Mouse (Mus musculus) intestine, embryonic 14.5 days (tissue): ENCODE measurements around the gene Faah. TPM values are rescaled to one million over a fixed set of nuclear protein-coding genes. Genes with fewer than 3 reads are reported as not detected.
A peak's percentile ranks its signal among the peaks of the same experiment; 100 is the strongest.

ENCODE experiments used
- ATAC-seq: fragments of 200-750 bp; cut with Nextera tagmentation; replicated peaks from 2 replicates; pipeline ENCODE4 v1.8.0; 2017; ENCODE audit warnings: low read depth, moderate number of reproducible peaks, moderate TSS enrichment, moderate library complexity; ENCODE audit not compliant: low FRiP score, low TSS enrichment
- DNase-seq: peaks from one replicate; pipeline ENCODE4 v3.0.0-alpha.2; 2018; ENCODE audit warnings: low spot score
- H3K27ac ChIP-seq: fragments of 300-500 bp; sonication (generic); 2 replicates; pipeline ENCODE4 v1.5.1; 2014; ENCODE audit warnings: low read depth, mild to moderate bottlenecking, control low read depth
- H3K27me3 ChIP-seq: fragments of 300-500 bp; sonication (generic); replicated peaks from 2 replicates; pipeline ENCODE4 v1.6.1; 2014; ENCODE audit warnings: low read length, control low read depth; ENCODE audit not compliant: control insufficient read depth, insufficient read depth
- H3K36me3 ChIP-seq: fragments of 300-500 bp; sonication (generic); 2 replicates; pipeline ENCODE4 v1.6.1; 2014; ENCODE audit warnings: low read length, control low read depth; ENCODE audit not compliant: control insufficient read depth, insufficient read depth
- H3K4me1 ChIP-seq: fragments of 300-500 bp; sonication (generic); replicated peaks from 2 replicates; pipeline ENCODE4 v1.6.1; 2014; ENCODE audit warnings: low read length, control low read depth, mixed read lengths; ENCODE audit not compliant: control insufficient read depth, insufficient read depth
- H3K4me2 ChIP-seq: fragments of 300-500 bp; sonication (generic); 2 replicates; pipeline ENCODE4 v1.6.1; 2014; ENCODE audit warnings: low read length
- H3K4me3 ChIP-seq: fragments of 300-500 bp; sonication (generic); 2 replicates; pipeline ENCODE4 v1.5.1; 2014; ENCODE audit warnings: low read depth, low read length, control low read depth, mixed read lengths
- H3K9ac ChIP-seq: fragments of 300-500 bp; sonication (generic); 2 replicates; pipeline ENCODE4 v1.6.1; 2014; ENCODE audit warnings: mild to moderate bottlenecking, low read length
- H3K9me3 ChIP-seq: fragments of 300-500 bp; sonication (generic); 2 replicates; pipeline ENCODE4 v1.6.1; 2016; ENCODE audit warnings: low read length, control low read depth; ENCODE audit not compliant: control insufficient read depth
- WGBS: fragments of 180-500 bp; shearing (Covaris S2); extraction: QIAGEN DNeasy Blood & Tissue Kit; methylation state at CpG from one replicate; pipeline ENCODE4 v1.1.7; 2014; 5-methylcytosine and 5-hydroxymethylcytosine counted together
- polyA plus RNA-seq: library from polyadenylated mRNA; unstranded; fragments of >200 nt; fragmentation: Nextera tagmentation; extraction: Ambion mirVana; gene quantifications from 2 replicates; pipeline ENCODE4 v1.2.1, GENCODE M21; 2014

Faah gene
- polyA plus RNA-seq, 1 experiment from 2014 or later, result 19.2 TPM

GRCm38 (mm10) chr4:115994662-115995375 lies 22.9 kb downstream of the Faah start:
- no peak overlapping the region for H3K9ac ChIP-seq
- H3K4me2 ChIP-seq, result no peak overlapping the region
- H3K4me3 ChIP-seq, result no peak overlapping the region
- WGBS, result 87% methylated on average over 16 of the region's 16 CpGs
- ATAC-seq, result no peak
- H3K36me3 ChIP-seq, result no peaks in the 10 kb centered on the region
- no peaks in the 10 kb centered on the region for H3K27me3 ChIP-seq
- no peak for DNase-seq
- peaks cover 5% of the 10 kb centered on the region; the same call in 1 of the 2 replicates for H3K9me3 ChIP-seq
- no peaks in the 10 kb centered on the region for H3K4me1 ChIP-seq
- H3K27ac ChIP-seq, result no peak overlapping the region

GRCm38 (mm10) chr4:115989382-115989781 lies 28.3 kb downstream of the Faah start:
- Histone ChIP-seq H3K9ac (no peak overlapping the region), H3K27me3 (0 out of 2 replicates have a peak, but pooled peaks cover under 1% of the 10 kb centered on the region), H3K4me1 (no peaks in the 10 kb centered on the region), H3K36me3 (no peaks in the 10 kb centered on the region), H3K27ac (no peak overlapping the region), H3K4me2 (no peak overlapping the region), H3K9me3 (peaks cover 5% of the 10 kb centered on the region; the same call in 1 of the 2 replicates), H3K4me3 (no peak overlapping the region)
- ATAC-seq (no peak), DNase-seq (no peak)
- WGBS, result 72% methylated on average over 7 of the region's 7 CpGs

DNA sequence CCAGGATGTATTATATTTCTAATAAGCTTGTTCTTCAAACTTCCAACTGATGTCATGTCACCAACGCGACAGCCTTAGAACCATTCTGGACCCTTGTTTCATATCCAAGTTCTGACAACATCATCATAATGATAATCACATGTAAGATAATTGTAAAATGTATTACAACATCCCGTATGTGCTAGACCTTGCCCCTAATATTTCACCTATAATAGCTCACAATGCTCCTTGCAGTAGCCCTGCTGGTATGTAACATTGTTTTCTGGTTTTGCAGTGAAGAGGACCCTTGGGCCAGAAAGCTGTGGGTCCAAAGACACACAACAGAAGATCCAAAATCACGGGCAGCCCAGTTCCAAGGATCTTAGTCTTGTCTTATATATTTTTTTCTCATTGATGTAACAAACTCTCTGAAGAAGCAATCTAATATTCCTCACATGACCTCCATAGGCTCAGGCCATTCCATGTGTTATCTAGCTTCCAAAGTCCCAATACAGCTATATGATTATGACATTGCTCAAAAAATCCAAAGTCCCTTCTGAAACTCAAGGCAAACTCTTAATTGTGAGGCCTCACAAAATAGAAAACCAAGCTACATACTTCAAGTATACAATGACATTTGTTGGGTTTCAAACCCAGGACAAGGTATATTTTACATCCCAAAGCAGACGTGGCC lies 29.7 kb downstream of the Faah start:
- Histone ChIP-seq H3K27ac (no peak overlapping the region), H3K36me3 (no peaks in the 10 kb centered on the region), H3K4me3 (no peak overlapping the region), H3K4me1 (no peaks in the 10 kb centered on the region), H3K9me3 (peaks cover 5% of the 10 kb centered on the region; the same call in 1 of the 2 replicates), H3K9ac (no peak overlapping the region), H3K27me3 (0 out of 2 replicates have a peak, but pooled peaks cover 8% of the 10 kb centered on the region), H3K4me2 (no peak overlapping the region)
- 70% methylated on average over 5 of the region's 5 CpGs for WGBS
- ATAC-seq, result no peak
- DNase-seq, result no peak

GRCm38 (mm10) chr4:115987436-115987835 lies 30.3 kb downstream of the Faah start:
- Histone ChIP-seq H3K9me3 (peaks cover 5% of the 10 kb centered on the region; the same call in 1 of the 2 replicates), H3K9ac (no peak overlapping the region), H3K4me2 (no peak overlapping the region), H3K36me3 (no peaks in the 10 kb centered on the region), H3K4me3 (no peak overlapping the region), H3K4me1 (no peaks in the 10 kb centered on the region), H3K27me3 (0 out of 2 replicates have a peak, but pooled peaks cover 8% of the 10 kb centered on the region), H3K27ac (no peak overlapping the region)
- DNase-seq, result no peak
- 81% methylated on average over 1 of the region's 1 CpGs for WGBS
- ATAC-seq, result no peak

GRCm38 (mm10) chr4:115984967-115985366 lies 32.8 kb downstream of the Faah start:
- ATAC-seq, result no peak; the same call in 1 of the 2 replicates
- WGBS, result 36% methylated on average over 8 of the region's 8 CpGs

DNA sequence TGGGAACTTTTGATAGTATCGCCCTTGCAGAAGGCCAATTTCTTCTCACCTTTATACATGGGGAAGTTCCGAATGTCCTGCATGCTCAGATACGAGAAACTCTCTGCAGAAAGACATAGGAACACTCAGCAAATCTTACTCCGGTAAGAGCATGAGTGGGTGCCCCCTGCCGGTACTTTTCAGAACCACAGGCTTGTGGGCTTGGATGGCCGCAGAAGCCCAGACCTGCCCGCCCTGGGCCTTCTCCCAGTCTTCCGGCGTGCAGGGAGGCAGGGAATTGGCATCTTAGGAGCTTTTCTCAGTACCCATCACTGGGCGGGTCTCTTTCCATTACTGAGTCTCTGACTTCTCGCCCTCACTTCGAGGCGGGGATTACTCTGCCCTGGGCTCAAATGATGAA lies 33.6 kb downstream of the Faah start:
- Histone ChIP-seq H3K9me3 (no peaks in the 10 kb centered on the region), H3K4me2 (0 out of 2 replicates have a peak overlapping the region, but pooled peaks have one; percentile 13), H3K36me3 (no peaks in the 10 kb centered on the region), H3K27me3 (peaks cover 32% of the 10 kb centered on the region), H3K27ac (no peak overlapping the region), H3K4me1 (no peaks in the 10 kb centered on the region), H3K4me3 (no peak overlapping the region), H3K9ac (no peak overlapping the region)
- WGBS, result 2% methylated on average over 13 of the region's 13 CpGs
- ATAC-seq, result no peak
- DNase-seq, result peak; percentile 97

More at GRCm38 (mm10) chr4:115984967-115985366, 32.8 kb downstream of the Faah start:
- H3K9ac ChIP-seq, result no peak overlapping the region
- no peaks in the 10 kb centered on the region for H3K4me1 ChIP-seq
- H3K27me3 ChIP-seq, result peaks cover 24% of the 10 kb centered on the region
- H3K4me3 ChIP-seq, result no peak overlapping the region
- no peak for DNase-seq
- no peaks in the 10 kb centered on the region for H3K36me3 ChIP-seq
- no peak overlapping the region for H3K4me2 ChIP-seq
- no peak overlapping the region for H3K27ac ChIP-seq
- H3K9me3 ChIP-seq, result no peaks in the 10 kb centered on the region

- DNase-seq (peak; percentile 88), ATAC-seq (no peak; the same call in 1 of the 2 replicates)
- Histone ChIP-seq H3K36me3 (no peaks in the 10 kb centered on the region), H3K4me3 (no peak overlapping the region), H3K4me1 (no peaks in the 10 kb centered on the region), H3K9ac (no peak overlapping the region), H3K9me3 (no peaks in the 10 kb centered on the region), H3K4me2 (no peak overlapping the region), H3K27me3 (peaks cover 66% of the 10 kb centered on the region), H3K27ac (no peak overlapping the region)
- WGBS, result 2% methylated on average over 8 of the region's 8 CpGs
Observed at GRCm38 (mm10) chr4:115980676-115981075, 37.0 kb downstream of the Faah start.

- Histone ChIP-seq H3K9me3 (no peaks in the 10 kb centered on the region), H3K4me1 (no peaks in the 10 kb centered on the region), H3K9ac (no peak overlapping the region), H3K27ac (no peak overlapping the region), H3K4me2 (peak overlapping the region; percentile 39), H3K4me3 (no peak overlapping the region; the same call in 1 of the 2 replicates), H3K27me3 (peaks cover 77% of the 10 kb centered on the region), H3K36me3 (no peaks in the 10 kb centered on the region)
- ATAC-seq (no peak), DNase-seq (peak; percentile 61)
- WGBS, result under 1% methylated on average over 36 of the region's 39 CpGs
Observed at GRCm38 (mm10) chr4:115979437-115979836, 38.3 kb downstream of the Faah start.
